In the genomic region with DNA sequence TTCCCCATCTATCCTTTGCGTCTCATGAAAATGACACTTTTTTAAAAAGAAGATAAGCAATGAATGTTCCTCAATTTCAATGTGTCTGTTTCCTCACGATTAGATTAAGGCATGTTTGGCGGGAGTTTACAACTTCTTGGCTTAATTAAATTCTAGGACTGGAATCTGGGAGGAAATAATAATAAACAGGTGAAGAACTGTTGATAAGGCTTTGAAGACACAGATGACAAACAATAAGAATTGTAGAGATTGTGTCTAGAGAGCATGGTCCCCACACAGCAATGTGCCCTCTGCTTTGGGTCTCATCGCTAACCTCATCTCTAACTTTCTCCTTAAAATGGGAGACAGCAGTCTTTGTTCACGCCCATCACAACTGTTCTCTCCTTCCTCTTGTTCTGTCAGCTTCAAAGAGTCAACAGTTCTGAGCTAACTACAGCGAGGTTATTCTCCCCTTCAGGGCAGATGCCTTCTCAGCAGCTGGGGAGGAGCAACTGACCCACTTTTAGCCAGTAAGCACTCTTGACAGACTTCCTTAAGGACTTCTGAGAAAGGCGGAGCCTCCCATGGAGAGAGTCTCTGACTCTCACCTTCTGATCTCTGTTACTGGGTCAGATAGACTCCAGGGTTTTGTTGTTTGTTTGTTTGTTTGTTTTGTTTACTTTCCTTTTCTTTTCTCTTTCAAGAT, we compare ENCODE assay signal across 18 mouse cellular contexts. TPM values are rescaled to one million over a fixed set of nuclear protein-coding genes. Genes with fewer than 3 reads are reported as not detected.
DNase-seq lines count a peak whose midpoint lies in the region; ATAC-seq lines count a peak whose summit lies in the region.
"Had no signal": no experiment of that assay in that cellular context is flagged by ENCODE, and none has a peak within 500 bp of the region (broad histone marks: within the 10 kb centered on the region; RNA-seq: fewer than 3 reads in every experiment).

No protein-coding gene starts in this region.

- H3K9me3 ChIP-seq in liver, embryonic 15.5 days (replicated peaks) = no peaks in the 10 kb centered on the region
- H3K9me3 ChIP-seq in limb, embryonic 10.5 days (replicated peaks) = no peaks in the 10 kb centered on the region
- H3K9me3 ChIP-seq: heart, embryonic 13.5 days; hindbrain, embryonic 10.5 days; intestine, embryonic 15.5 days; lung, embryonic 15.5 days had no signal

- DNase-seq in lung, adult 18-20 months = peak; percentile 26 to 56
- DNase-seq in lung, postnatal 4 days = no peak
- DNase-seq in c-Kit-positive CD71-positive TER-119-positive erythroid progenitor cells, embryonic 14.5 days (ENCODE audit: low spot score) = peak; percentile 27
- peak; percentile 62 to 70 for DNase-seq in thymus, postnatal 10 days (ENCODE audit: low spot score in 2 of 2)
- DNase-seq in limb, embryonic 10.5 days (ENCODE audit: low spot score) = no peak
- DNase-seq in frontal cortex, postnatal 25 days (ENCODE audit: low spot score in 2 of 2) = no peak
- no peak for DNase-seq in frontal cortex, postnatal 36 days (ENCODE audit: low spot score in 2 of 2)
- DNase-seq: adrenal gland, postnatal 10 days; cerebellum, adult 11 months; gastrocnemius, postnatal 14 days; kidney, postnatal 14 days; layer of hippocampus, adult 9-11 months had no signal

- ATAC-seq in liver, embryonic 15.5 days (ENCODE audit: insufficient read depth) = peak; percentile 31
- ATAC-seq: forebrain, embryonic 14.5 days; intestine, embryonic 15.5 days had no signal

- H3K4me2 ChIP-seq in liver, embryonic 15.5 days = peak overlapping the region; percentile 31
- H3K4me2 ChIP-seq: heart, embryonic 13.5 days; intestine, embryonic 15.5 days; lung, embryonic 15.5 days had no signal

- no peaks in the 10 kb centered on the region for H3K36me3 ChIP-seq in liver, embryonic 15.5 days (replicated peaks)
- H3K36me3 ChIP-seq in limb, embryonic 10.5 days = no peaks in the 10 kb centered on the region
- H3K36me3 ChIP-seq: heart, embryonic 13.5 days; hindbrain, embryonic 10.5 days; intestine, embryonic 15.5 days; lung, embryonic 15.5 days had no signal

- 11% methylated on average over 7 of the region's 7 CpGs for WGBS in liver, embryonic 15.5 days (ENCODE audit: insufficient replicate concordance)
- WGBS in limb, embryonic 10.5 days = 70% methylated on average over 7 of the region's 7 CpGs

- no peaks in the 10 kb centered on the region for H3K27me3 ChIP-seq in liver, embryonic 15.5 days
- no peaks in the 10 kb centered on the region for H3K27me3 ChIP-seq in limb, embryonic 10.5 days (ENCODE audit: low read depth, poor library complexity, severe bottlenecking)
- H3K27me3 ChIP-seq: heart, embryonic 13.5 days; intestine, embryonic 15.5 days; lung, embryonic 15.5 days had no signal

- peak overlapping the region; percentile 45; the same call in 1 of the 2 replicates for H3K27ac ChIP-seq in liver, embryonic 15.5 days (replicated peaks)
- no peak overlapping the region for H3K27ac ChIP-seq in limb, embryonic 10.5 days
- H3K27ac ChIP-seq: heart, embryonic 13.5 days; hindbrain, embryonic 10.5 days; intestine, embryonic 15.5 days; lung, embryonic 15.5 days had no signal

- H3K4me3 ChIP-seq in liver, embryonic 15.5 days (replicated peaks) = no peak overlapping the region
- no peak overlapping the region for H3K4me3 ChIP-seq in limb, embryonic 10.5 days
- H3K4me3 ChIP-seq: heart, embryonic 13.5 days; hindbrain, embryonic 10.5 days; intestine, embryonic 15.5 days; lung, embryonic 15.5 days had no signal

- no peak overlapping the region for H3K9ac ChIP-seq in liver, embryonic 15.5 days
- H3K9ac ChIP-seq: heart, embryonic 13.5 days; intestine, embryonic 15.5 days; lung, embryonic 15.5 days had no signal

- H3K4me1 ChIP-seq in liver, embryonic 15.5 days (replicated peaks) = peaks cover 24% of the 10 kb centered on the region
- H3K4me1 ChIP-seq in limb, embryonic 10.5 days = peaks cover 9% of the 10 kb centered on the region
- H3K4me1 ChIP-seq: intestine, embryonic 15.5 days had no signal

RNA-seq across cellular contexts. Expression of a gene that starts 9.1 kb away (rescaled TPM):
- 8.5 and 8.8 TPM in 2 replicates for polyA plus RNA-seq in liver, embryonic 15.5 days (2015; fragmentation: Nextera tagmentation; extraction: Ambion mirVana)
- 1.2 TPM in 2 replicates for polyA plus RNA-seq in limb, embryonic 10.5 days (2016; fragmentation: Nextera tagmentation; extraction: Ambion mirVana)

RNA-seq across cellular contexts. Expression of a gene that starts 28.9 kb away (rescaled TPM):
- polyA plus RNA-seq in liver, embryonic 15.5 days (2015; fragmentation: Nextera tagmentation; extraction: Ambion mirVana) = 7.7 and 8.1 TPM in 2 replicates
- polyA plus RNA-seq in limb, embryonic 10.5 days (2016; fragmentation: Nextera tagmentation; extraction: Ambion mirVana) = 23.6 and 24.2 TPM in 2 replicates

Comparison
In these comparisons a context has a peak if more than half of its experiments do, and no peak if none do; other contexts are left out.
1. DNase-seq: peak in lung, adult 18-20 months (2 of 2), c-Kit-positive CD71-positive TER-119-positive erythroid progenitor cells, embryonic 14.5 days (single experiment) and thymus, postnatal 10 days (2 of 2); none in lung, postnatal 4 days (0 of 2), limb, embryonic 10.5 days (single experiment), frontal cortex, postnatal 25 days (0 of 2) and frontal cortex, postnatal 36 days (0 of 2).